Mouse (Mus musculus): Measurements from ENCODE around the gene Csf3.

- TF ChIP-seq POLR2A (IDR thresholded peaks at IDR 0.05; ENCODE audit: control insufficient read depth, extremely low read depth, insufficient read depth, low read length, poor library complexity) = no peak
- no peak for TF ChIP-seq CTCF (IDR thresholded peaks at IDR 0.05; ENCODE audit: borderline replicate concordance, control insufficient read depth, extremely low read depth, insufficient read depth, low read length, poor library complexity)
These were observed 22.0 kb downstream of the Csf3 start for GRCm38 (mm10) chr11:98723098-98723497.
